Mouse (Mus musculus): ENCODE results near the gene Slfnl1.

Gene Slfnl1

DNA sequence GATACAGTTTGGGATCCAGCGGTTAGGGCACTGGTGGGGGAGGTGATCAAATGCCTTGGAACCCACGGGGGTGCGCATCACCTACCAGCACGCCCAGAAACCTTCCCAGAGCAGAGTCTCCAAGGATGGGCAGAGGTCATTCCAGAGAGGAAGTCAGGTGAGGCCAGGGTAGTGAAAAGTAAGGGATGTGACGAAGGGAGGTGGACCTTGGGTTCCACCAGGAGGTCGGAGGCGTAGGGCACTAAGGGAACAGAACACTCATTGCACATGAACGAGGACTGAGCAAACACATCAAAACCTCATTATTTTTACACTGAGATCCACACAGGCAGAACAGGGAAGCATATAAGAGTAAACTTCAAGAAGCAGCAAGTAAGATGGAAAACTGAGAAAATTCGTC, 49.7 kb downstream of the Slfnl1 start:
- DNase-seq (ENCODE audit: low spot score in 2 of 2): no peak

Data from urinary bladder, postnatal 4 days (tissue).